Mouse (Mus musculus) CH12.LX (cell line): ENCODE data around the gene Olfr1124. TPM values are rescaled to one million over a fixed set of nuclear protein-coding genes. Genes with fewer than 3 reads are reported as not detected.

Experiments used
- DNase-seq: peaks from one replicate; pipeline ENCODE4 v3.0.0-alpha.2; 2013; ENCODE audit errors: extremely low read depth
- H3K27ac ChIP-seq: 2 replicates; pipeline ENCODE4 v1.5.1; 2012; ENCODE audit warnings: low read depth, mild to moderate bottlenecking, control low read depth, moderate library complexity; ENCODE audit not compliant: insufficient read depth
- H3K27me3 ChIP-seq: replicated peaks from 2 replicates; pipeline ENCODE3; 2012; ENCODE audit warnings: inconsistent platforms
- H3K36me3 ChIP-seq, 2 experiments: replicated peaks in 1 of 2; 2 replicates each; pipeline versions ENCODE3 to v1.6.1; 2012; ENCODE audit warnings: inconsistent platforms in 1 of 2, low read length in 1 of 2, mild to moderate bottlenecking in 1 of 2, mixed read lengths in 1 of 2, moderate library complexity in 1 of 2; ENCODE audit not compliant: control insufficient read depth in 1 of 2, insufficient read depth in 1 of 2
- H3K4me1 ChIP-seq, 2 experiments: 2 replicates each; pipeline ENCODE4 v1.6.1; 2012; ENCODE audit warnings: inconsistent platforms in 1 of 2, moderate library complexity in 1 of 2; ENCODE audit not compliant: insufficient read depth in 2 of 2, control insufficient read depth in 1 of 2
- H3K4me2 ChIP-seq: 2 replicates; pipeline ENCODE4 v1.6.1; 2012; ENCODE audit warnings: low read depth, mild to moderate bottlenecking, control low read depth; ENCODE audit not compliant: poor library complexity, insufficient read depth, severe bottlenecking
- H3K4me3 ChIP-seq, 3 experiments: fragments of 150-350 bp in 1 of 3; sonication (generic) in 1 of 3; replicated peaks in 1 of 3; 2 replicates each; pipeline versions ENCODE3 to v1.5.1; 2011 to 2012; ENCODE audit warnings: low read depth in 2 of 3, low read length in 2 of 3, mild to moderate bottlenecking in 2 of 3, moderate library complexity in 2 of 3, control low read depth in 1 of 3, improper control_type of control experiment in 1 of 3, inconsistent platforms in 1 of 3, mixed read lengths in 1 of 3; ENCODE audit not compliant: poor library complexity in 1 of 3
- H3K79me2 ChIP-seq: replicated peaks from 2 replicates; pipeline ENCODE4 v1.6.1; 2012; ENCODE audit warnings: mild to moderate bottlenecking, moderate library complexity; ENCODE audit not compliant: control insufficient read depth, poor library complexity, insufficient read depth, severe bottlenecking; ENCODE audit errors: extremely low read depth
- H3K9ac ChIP-seq: 2 replicates; pipeline ENCODE4 v1.6.1; 2012; ENCODE audit warnings: low read depth, mild to moderate bottlenecking, control low read depth, moderate library complexity; ENCODE audit not compliant: insufficient read depth
- H3K9me3 ChIP-seq: replicated peaks from 2 replicates; pipeline ENCODE3; 2012; ENCODE audit warnings: low read length, inconsistent platforms, mixed read lengths
- CHD1 ChIP-seq: IDR thresholded peaks from 2 replicates; pipeline ENCODE4 v1.6.1; 2012; ENCODE audit warnings: low read depth, low read length, improper control_type of control experiment, inconsistent platforms
- E2F4 ChIP-seq: IDR thresholded peaks from 2 replicates; pipeline ENCODE4 v1.6.1; 2011; ENCODE audit warnings: low read depth, low read length, improper control_type of control experiment; ENCODE audit not compliant: insufficient replicate concordance
- GABPA ChIP-seq: IDR thresholded peaks from 2 replicates; pipeline ENCODE4 v1.6.1; 2012; ENCODE audit warnings: low read depth, low read length, improper control_type of control experiment, inconsistent platforms; ENCODE audit not compliant: insufficient replicate concordance
- IRF4 ChIP-seq: IDR thresholded peaks from 2 replicates; pipeline ENCODE4 v1.6.1; 2014; ENCODE audit warnings: low read depth, mild to moderate bottlenecking, inconsistent platforms, low read length, improper control_type of control experiment
- JUN ChIP-seq: IDR thresholded peaks from 2 replicates; pipeline ENCODE4 v1.6.1; 2011; ENCODE audit warnings: low read depth, mild to moderate bottlenecking, low read length, improper control_type of control experiment, moderate library complexity; ENCODE audit not compliant: insufficient read depth
- KAT2A ChIP-seq: IDR thresholded peaks from 2 replicates; pipeline ENCODE4 v1.6.1; 2012; ENCODE audit warnings: low read length, improper control_type of control experiment, inconsistent platforms; ENCODE audit not compliant: insufficient replicate concordance
- MAFK ChIP-seq: IDR thresholded peaks from 2 replicates; pipeline ENCODE4 v1.6.1; 2011; ENCODE audit warnings: low read length, improper control_type of control experiment; ENCODE audit not compliant: insufficient replicate concordance
- MAX ChIP-seq: IDR thresholded peaks from 2 replicates; pipeline ENCODE4 v1.6.1; 2011; ENCODE audit warnings: low read length, improper control_type of control experiment
- MEF2A ChIP-seq: IDR thresholded peaks from 2 replicates; pipeline ENCODE4 v1.6.1; 2014; ENCODE audit warnings: low read depth, mild to moderate bottlenecking, inconsistent platforms, low read length, improper control_type of control experiment, borderline replicate concordance
- MXI1 ChIP-seq: IDR thresholded peaks from 2 replicates; pipeline ENCODE4 v1.6.1; 2011; ENCODE audit warnings: mild to moderate bottlenecking, low read depth, low read length, improper control_type of control experiment
- MYC ChIP-seq: IDR thresholded peaks from 2 replicates; pipeline ENCODE4 v1.6.1; 2011; ENCODE audit warnings: low read depth, mild to moderate bottlenecking, improper control_type of control experiment, low read length
- NELFE ChIP-seq: IDR thresholded peaks from 2 replicates; pipeline ENCODE4 v1.6.1; 2011; ENCODE audit warnings: low read depth, low read length, improper control_type of control experiment
- NRF1 ChIP-seq: IDR thresholded peaks from 2 replicates; pipeline ENCODE4 v1.6.1; 2014; ENCODE audit warnings: low read depth, mild to moderate bottlenecking, inconsistent platforms, low read length, improper control_type of control experiment, moderate library complexity
- PAX5 ChIP-seq: IDR thresholded peaks from 2 replicates; pipeline ENCODE4 v1.6.1; 2012; ENCODE audit warnings: low read length, inconsistent platforms, mixed read lengths
- SIN3A ChIP-seq: IDR thresholded peaks from 2 replicates; pipeline ENCODE4 v1.6.1; 2012; ENCODE audit warnings: low read length, improper control_type of control experiment, inconsistent platforms
- TBP ChIP-seq: conservative IDR thresholded peaks from 2 replicates; pipeline ENCODE4 v1.6.1; 2011; ENCODE audit warnings: low read depth, low read length, improper control_type of control experiment
- TCF12 ChIP-seq: IDR thresholded peaks from 2 replicates; pipeline ENCODE4 v1.6.1; 2014; ENCODE audit warnings: low read depth, mild to moderate bottlenecking, inconsistent platforms, low read length, improper control_type of control experiment
- ZC3H11A ChIP-seq: IDR thresholded peaks from 2 replicates; pipeline ENCODE4 v1.6.1; 2012; ENCODE audit warnings: low read depth, mild to moderate bottlenecking, inconsistent platforms, low read length, improper control_type of control experiment
- ZKSCAN1 ChIP-seq: IDR thresholded peaks from 2 replicates; pipeline ENCODE4 v1.6.1; 2012; ENCODE audit warnings: low read depth, inconsistent platforms, low read length, improper control_type of control experiment, borderline replicate concordance
- ZMIZ1 ChIP-seq: IDR thresholded peaks from 2 replicates; pipeline ENCODE4 v1.6.1; 2012; ENCODE audit warnings: low read depth, mild to moderate bottlenecking, inconsistent platforms, low read length, improper control_type of control experiment
- dilution Hi-C: fragments of 300-500 bp; cut with MboI; formaldehyde crosslinking; loops from 2 replicates; pipeline ENCODE4 v1.14.3; 2020; ENCODE audit warnings: low sequenced_read_pairs; ENCODE audit not compliant: extremely low pct_unique_long_range_greater_than_20kb, extremely low pct_ligation_motif_present
- in situ Hi-C: fragments of 300-500 bp; cut with MboI; formaldehyde crosslinking; loops from 3 replicates; pipeline ENCODE4 v1.14.3; 2019; ENCODE audit warnings: low sequenced_read_pairs, low pct_ligation_motif_present, low pct_unique_long_range_greater_than_20kb, mixed read lengths
- polyA plus RNA-seq: library from polyadenylated mRNA; unstranded; fragments of >175 nt; gene quantifications from 2 replicates; pipeline ENCODE4 v1.2.1, GENCODE M21; 2012; ENCODE audit warnings: low read depth; ENCODE audit not compliant: insufficient read length
- total RNA-seq, 2 experiments: library from RNA; depleted of rRNA; stranded (reverse); fragments of 300-350 nt in 1 of 2; fragments of >200 nt in 1 of 2; gene quantifications; 2 replicates each; pipeline ENCODE4 v1.2.3; 2012 to 2014

Gene Olfr1124
- total RNA-seq (2012; rRNA removed) (not detected in 2 replicates), total RNA-seq (2014; rRNA removed) (not detected in 2 replicates), polyA plus RNA-seq (not detected in 2 replicates)

GRCm38 (mm10) chr2:87429975-87430374 is at the start of gene Olfr1124:
Olfr1124 (plus strand) TSS chr2:87430275.
- Histone ChIP-seq H3K4me1 (no peaks in the 10 kb centered on the region), H3K9me3 (peaks cover 11% of the 10 kb centered on the region), H3K9ac (no peak within 1 kb of the TSS), H3K36me3 (no peaks in the 10 kb centered on the region), H3K79me2 (no peaks in the 10 kb centered on the region), H3K4me2 (no peak within 1 kb of the TSS), H3K27ac (no peak within 1 kb of the TSS), H3K27me3 (no peaks in the 10 kb centered on the region), H3K4me3 (no peak within 1 kb of the TSS)
- no peak for TF ChIP-seq IRF4
- TF ChIP-seq MYC = no peak
- no peak for TF ChIP-seq TCF12
- no peak for TF ChIP-seq MAFK
- TF ChIP-seq NRF1 = no peak
- TF ChIP-seq JUN = no peak
- no peak for TF ChIP-seq MEF2A
- in situ Hi-C loops (no loop called here), dilution Hi-C loops (no loop called here)
- no peak for DNase-seq

GRCm38 (mm10) chr2:87383935-87384334 is 46.1 kb upstream of the Olfr1124 start:
- dilution Hi-C loops = no loop called here
- Histone ChIP-seq H3K4me1 (no peaks in the 10 kb centered on the region), H3K9me3 (peaks cover 16% of the 10 kb centered on the region), H3K4me3 (no peak overlapping the region), H3K36me3 (no peaks in the 10 kb centered on the region), H3K27ac (no peak overlapping the region), H3K27me3 (no peaks in the 10 kb centered on the region)
- no peak for DNase-seq
- TF ChIP-seq ZKSCAN1 = no peak
- no peak for TF ChIP-seq MXI1
- TF ChIP-seq CHD1 = no peak
- no peak for TF ChIP-seq E2F4
- TF ChIP-seq ZMIZ1 = no peak
- TF ChIP-seq SIN3A = no peak
- no peak for TF ChIP-seq TBP
- TF ChIP-seq KAT2A = no peak
- TF ChIP-seq NELFE = no peak
- TF ChIP-seq MAX = no peak
- no peak for TF ChIP-seq PAX5
- TF ChIP-seq GABPA = no peak
- TF ChIP-seq NRF1 = no peak
- no peak for TF ChIP-seq ZC3H11A
- TF ChIP-seq, all 38 proteins: peak for 0
- H3K4me2 ChIP-seq = no peak overlapping the region
- H3K9ac ChIP-seq = no peak overlapping the region
- in situ Hi-C loops = no loop called here
- H3K79me2 ChIP-seq = no peaks in the 10 kb centered on the region
